13 mouse cellular contexts compared by ENCODE assay signal in the genomic region with DNA sequence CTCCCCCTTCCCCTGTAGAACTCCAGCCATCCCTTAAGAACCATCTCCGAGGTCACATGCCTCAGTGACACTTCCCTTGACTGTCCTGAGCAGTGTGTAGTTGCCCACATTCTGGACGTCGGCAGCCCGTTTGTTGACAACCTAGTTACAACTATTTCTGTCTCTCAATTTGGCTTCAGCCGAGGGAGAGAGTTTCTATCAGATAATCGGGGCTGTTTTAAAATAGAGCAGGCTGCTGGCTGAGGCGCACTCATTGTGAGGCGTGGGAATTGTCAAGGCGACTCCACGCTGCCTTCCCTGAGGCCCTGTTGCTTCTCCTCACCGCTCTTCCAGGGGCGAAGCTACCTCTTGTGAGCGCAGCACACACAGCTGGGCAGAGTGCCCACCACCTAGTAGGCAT.
DNase-seq lines count a peak whose midpoint lies in the region; ATAC-seq lines count a peak whose summit lies in the region.
"Had no signal": no experiment of that assay in that cellular context is flagged by ENCODE, and none has a peak within 500 bp of the region (broad histone marks: within the 10 kb centered on the region; RNA-seq: fewer than 3 reads in every experiment).

No protein-coding gene starts in this region.

- DNase-seq in right cerebral cortex, adult 18-20 months: peak; percentile 34
- no peak for DNase-seq in adrenal gland, adult 8-10 months
- DNase-seq in B cell, adult 2 months: no peak
- no peak for DNase-seq in adrenal gland, postnatal 36 days
- DNase-seq: kidney, adult 18-20 months; liver had no signal

- WGBS in intestine, embryonic 15.5 days: 61% methylated on average over 13 of the region's 13 CpGs
- 66% methylated on average over 13 of the region's 13 CpGs for WGBS in intestine, embryonic 16.5 days
- 15% methylated on average over 13 of the region's 13 CpGs for WGBS in heart, embryonic 15.5 days

- H3K4me3 ChIP-seq in intestine, embryonic 15.5 days (replicated peaks): no peak overlapping the region
- no peak overlapping the region for H3K4me3 ChIP-seq in intestine, embryonic 16.5 days (ENCODE audit: low read length)
- no peak overlapping the region for H3K4me3 ChIP-seq in heart, embryonic 15.5 days
- H3K4me3 ChIP-seq: midbrain, embryonic 10.5 days; neural tube, embryonic 15.5 days; stomach, embryonic 15.5 days had no signal

- no peaks in the 10 kb centered on the region for H3K36me3 ChIP-seq in intestine, embryonic 15.5 days
- H3K36me3 ChIP-seq in intestine, embryonic 16.5 days (ENCODE audit: control insufficient read depth, insufficient read depth, low read length): peaks cover 3% of the 10 kb centered on the region; the same call in 1 of the 2 replicates
- H3K36me3 ChIP-seq in heart, embryonic 15.5 days: no peaks in the 10 kb centered on the region
- H3K36me3 ChIP-seq: neural tube, embryonic 15.5 days; stomach, embryonic 15.5 days had no signal

- H3K4me1 ChIP-seq in intestine, embryonic 15.5 days (replicated peaks): 0 out of 2 replicates have a peak, but pooled peaks cover 2% of the 10 kb centered on the region
- no peaks in the 10 kb centered on the region for H3K4me1 ChIP-seq in intestine, embryonic 16.5 days (ENCODE audit: control insufficient read depth, insufficient read depth, low read length)
- peaks cover 24% of the 10 kb centered on the region for H3K4me1 ChIP-seq in heart, embryonic 15.5 days (replicated peaks)
- H3K4me1 ChIP-seq: midbrain, embryonic 10.5 days; neural tube, embryonic 15.5 days had no signal

- no peak overlapping the region for H3K9ac ChIP-seq in intestine, embryonic 15.5 days
- no peak overlapping the region for H3K9ac ChIP-seq in intestine, embryonic 16.5 days (ENCODE audit: low read depth, low read length)
- H3K9ac ChIP-seq in heart, embryonic 15.5 days: no peak overlapping the region
- H3K9ac ChIP-seq: neural tube, embryonic 15.5 days; stomach, embryonic 15.5 days had no signal

- H3K4me2 ChIP-seq in intestine, embryonic 15.5 days (replicated peaks): no peak overlapping the region
- H3K4me2 ChIP-seq in intestine, embryonic 16.5 days (ENCODE audit: low read depth, low read length): no peak overlapping the region
- 0 out of 2 replicates have a peak overlapping the region, but pooled peaks have one; percentile 14 for H3K4me2 ChIP-seq in heart, embryonic 15.5 days
- H3K4me2 ChIP-seq: neural tube, embryonic 15.5 days; stomach, embryonic 15.5 days had no signal

- no peaks in the 10 kb centered on the region for H3K9me3 ChIP-seq in intestine, embryonic 15.5 days
- no peaks in the 10 kb centered on the region for H3K9me3 ChIP-seq in intestine, embryonic 16.5 days (ENCODE audit: control insufficient read depth, low read length)
- H3K9me3 ChIP-seq in heart, embryonic 15.5 days (replicated peaks): no peaks in the 10 kb centered on the region
- H3K9me3 ChIP-seq: midbrain, embryonic 10.5 days; neural tube, embryonic 15.5 days; stomach, embryonic 15.5 days had no signal

- no peak for ATAC-seq in intestine, embryonic 15.5 days
- no peak for ATAC-seq in intestine, embryonic 16.5 days
- peak; percentile 90 for ATAC-seq in frontal cortex, adult (ENCODE audit: low TSS enrichment)
- peak; percentile 90 for ATAC-seq in heart, embryonic 15.5 days (replicated peaks; ENCODE audit: insufficient number of reproducible peaks, insufficient read depth, low FRiP score, low read depth)

- no peaks in the 10 kb centered on the region for H3K27me3 ChIP-seq in intestine, embryonic 15.5 days (replicated peaks)
- no peaks in the 10 kb centered on the region for H3K27me3 ChIP-seq in intestine, embryonic 16.5 days (replicated peaks; ENCODE audit: control insufficient read depth, insufficient read depth, low read length)
- H3K27me3 ChIP-seq in heart, embryonic 15.5 days: no peaks in the 10 kb centered on the region
- H3K27me3 ChIP-seq: neural tube, embryonic 15.5 days; stomach, embryonic 15.5 days had no signal

- 0 out of 2 replicates have a peak overlapping the region, but pooled peaks have one; percentile 1 for H3K27ac ChIP-seq in intestine, embryonic 15.5 days
- no peak overlapping the region for H3K27ac ChIP-seq in intestine, embryonic 16.5 days (ENCODE audit: low read length)
- peak overlapping the region; percentile 81 for H3K27ac ChIP-seq in heart, embryonic 15.5 days
- H3K27ac ChIP-seq: midbrain, embryonic 10.5 days; neural tube, embryonic 15.5 days had no signal

Comparison
In these comparisons a context has a peak if more than half of its experiments do, and no peak if none do; other contexts are left out.
1. ATAC-seq: peak in frontal cortex, adult (single experiment) and heart, embryonic 15.5 days (single experiment); none in intestine, embryonic 15.5 days (single experiment) and intestine, embryonic 16.5 days (single experiment).